Mouse (Mus musculus): ENCODE results near the gene Kcnj6.
"Not testable (repeated sequence)": the region's sequence is repeated elsewhere in the genome, so short reads cannot be mapped to it uniquely, and the experiment has no call there.

The Kcnj6 gene

DNA sequence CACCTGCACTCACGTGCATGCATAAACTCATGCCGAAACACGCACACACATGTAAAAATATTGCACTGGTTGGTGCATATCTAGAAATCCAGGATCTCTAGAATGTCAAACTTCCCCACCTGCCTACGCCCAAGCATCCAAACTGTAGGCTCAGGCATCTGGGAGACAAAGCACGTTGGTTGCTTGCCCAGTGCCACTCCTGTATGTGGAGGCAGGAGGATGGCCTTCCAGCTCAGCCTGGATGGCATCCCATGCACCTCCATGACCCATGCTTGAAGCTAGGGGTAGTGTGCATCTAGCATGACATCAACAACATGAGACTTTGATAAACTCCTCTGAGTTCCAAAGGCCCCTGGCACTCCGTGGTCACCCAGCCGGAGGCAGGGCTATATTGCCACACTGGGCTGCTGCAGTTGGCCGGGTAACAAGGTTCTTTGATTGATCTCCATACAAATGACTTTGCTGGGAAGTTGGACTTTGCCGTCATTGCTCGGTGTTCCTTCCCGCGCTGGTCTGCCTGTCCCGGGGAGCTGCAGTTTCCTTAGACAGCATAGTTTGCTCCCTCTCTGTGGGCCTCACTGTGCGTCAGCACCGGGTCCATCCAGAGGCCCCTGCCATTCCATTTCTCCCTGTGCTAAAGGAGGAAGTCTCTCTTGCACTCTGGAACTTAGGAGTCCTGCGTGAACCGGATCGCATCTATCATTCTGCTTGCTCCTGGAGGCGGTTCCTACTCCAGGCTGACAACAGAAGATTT lies 144.9 kb downstream of the Kcnj6 start:
- DNase-seq (ENCODE audit: low spot score in 2 of 2), result no peak

DNA sequence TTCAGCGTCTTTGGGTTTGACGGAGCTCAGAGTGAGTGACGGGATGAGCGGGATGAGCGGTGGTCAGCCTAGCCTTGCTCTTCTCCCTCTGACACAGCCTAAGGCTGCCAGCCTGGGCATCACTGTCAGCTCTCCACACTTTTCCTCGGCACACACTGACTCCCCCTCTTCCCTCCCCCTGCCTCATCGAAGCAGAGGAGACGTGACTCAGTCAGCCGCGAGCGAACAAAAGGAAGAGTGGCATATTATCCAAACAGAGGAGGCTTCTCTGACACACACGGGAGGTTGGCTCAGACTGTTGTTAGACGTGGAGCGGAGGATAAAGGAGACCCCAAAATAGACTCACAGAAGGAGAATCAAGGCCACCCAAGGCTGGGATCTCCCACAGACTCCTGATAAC lies 147.1 kb downstream of the Kcnj6 start:
- DNase-seq (ENCODE audit: low spot score in 2 of 2), result no peak

DNA sequence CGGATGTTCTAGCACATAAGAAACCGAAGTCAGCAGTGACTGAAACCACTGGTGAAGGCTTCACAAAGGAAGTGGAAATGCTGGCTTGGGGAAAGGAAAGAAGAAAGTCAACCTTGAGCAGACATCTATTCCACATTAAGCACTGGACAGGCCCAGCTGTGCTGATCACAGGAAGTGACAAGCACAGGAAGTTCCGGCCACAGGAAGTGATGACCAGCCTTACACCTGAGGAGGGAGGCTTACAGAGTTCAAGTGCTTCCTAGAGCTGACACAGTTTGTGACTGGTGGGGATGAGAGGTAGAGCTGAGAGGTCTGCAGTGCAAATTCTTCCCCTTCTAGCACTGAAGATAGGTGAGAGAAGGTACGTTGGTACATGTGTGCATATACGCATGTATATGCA lies 151.5 kb downstream of the Kcnj6 start:
- DNase-seq (ENCODE audit: low spot score in 2 of 2), result no peak

DNA sequence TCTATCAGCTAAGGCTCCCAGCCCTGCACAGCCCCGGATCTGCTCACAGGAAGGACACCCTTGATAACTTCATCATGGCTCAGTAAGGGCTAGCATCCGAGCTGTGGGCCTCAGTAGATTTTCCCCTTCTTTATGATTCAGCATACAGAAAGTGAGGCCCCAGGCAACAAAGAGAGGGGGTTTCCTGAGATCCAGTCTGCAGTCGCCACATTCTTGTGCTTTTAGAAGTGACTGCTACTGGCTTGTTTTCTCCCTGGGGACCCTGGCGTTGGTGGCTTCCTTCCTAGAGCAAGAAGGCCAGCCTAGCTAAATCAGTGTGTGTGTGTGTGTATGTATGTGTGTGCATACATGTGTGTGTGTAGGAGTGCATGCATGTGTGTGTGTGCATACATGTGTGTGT lies 152.7 kb downstream of the Kcnj6 start:
- no peak for DNase-seq (ENCODE audit: low spot score in 2 of 2)

- no peak for DNase-seq (ENCODE audit: low spot score in 2 of 2)
Measured at GRCm38 (mm10) chr16:94839398-94839797, 158.1 kb downstream of the Kcnj6 start.

- no peak for DNase-seq (ENCODE audit: low spot score in 2 of 2)
Measured at GRCm38 (mm10) chr16:94837881-94838280, 159.6 kb downstream of the Kcnj6 start.

GRCm38 (mm10) chr16:94834502-94834901 lies 163.0 kb downstream of the Kcnj6 start:
- no peak for DNase-seq (ENCODE audit: low spot score in 2 of 2)

- DNase-seq (ENCODE audit: low spot score in 2 of 2), result no peak
Measured at GRCm38 (mm10) chr16:94828166-94828565, 169.3 kb downstream of the Kcnj6 start.

DNA sequence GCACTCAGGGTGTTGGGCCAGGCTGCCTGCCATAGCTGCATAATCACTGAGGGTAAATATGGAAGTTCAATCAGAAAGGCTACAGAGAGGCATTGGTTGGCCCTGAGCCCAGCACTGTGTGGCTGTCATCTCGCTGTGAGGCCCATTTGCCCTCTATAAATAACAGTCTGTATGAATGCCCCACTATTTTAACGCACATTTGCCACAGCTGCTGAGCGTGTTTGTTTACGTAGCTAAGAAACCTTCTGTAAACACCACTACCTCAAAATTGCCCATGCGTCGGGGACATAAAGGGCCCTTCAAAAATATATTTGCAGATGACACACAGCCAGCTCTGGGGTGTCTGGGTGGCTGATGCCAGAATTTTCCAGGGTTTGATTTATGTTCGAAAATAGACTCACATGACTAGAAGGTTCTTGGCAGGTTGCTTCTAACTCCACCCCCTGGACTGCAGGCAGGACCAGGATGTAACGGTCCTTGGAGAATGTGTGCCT lies 170.4 kb downstream of the Kcnj6 start:
- DNase-seq (ENCODE audit: low spot score in 2 of 2), result peak in 1 of 2 experiments; percentile 21

DNA sequence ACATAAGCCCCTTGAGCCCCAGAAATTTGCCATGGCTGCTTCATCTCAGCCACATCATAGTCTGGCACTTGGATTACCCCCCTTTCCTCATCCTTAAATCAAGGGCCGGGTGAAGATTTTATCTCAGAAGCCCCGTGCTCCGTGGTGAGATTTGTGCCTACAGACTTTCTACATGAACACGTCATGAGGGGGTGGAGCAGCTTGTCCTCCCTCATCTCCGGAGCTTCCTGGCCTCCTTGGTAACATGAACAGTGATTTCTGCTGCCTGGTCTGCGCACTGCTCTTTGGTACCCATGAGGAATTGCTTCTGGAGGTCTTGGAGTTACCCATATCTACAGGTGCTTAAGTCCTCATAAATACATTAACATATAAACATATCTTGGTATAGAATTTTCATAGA lies 172.2 kb downstream of the Kcnj6 start:
- no peak for DNase-seq (ENCODE audit: low spot score in 2 of 2)

- DNase-seq (ENCODE audit: low spot score in 2 of 2), result no peak
Measured at GRCm38 (mm10) chr16:94822611-94823010, 174.9 kb downstream of the Kcnj6 start.

DNA sequence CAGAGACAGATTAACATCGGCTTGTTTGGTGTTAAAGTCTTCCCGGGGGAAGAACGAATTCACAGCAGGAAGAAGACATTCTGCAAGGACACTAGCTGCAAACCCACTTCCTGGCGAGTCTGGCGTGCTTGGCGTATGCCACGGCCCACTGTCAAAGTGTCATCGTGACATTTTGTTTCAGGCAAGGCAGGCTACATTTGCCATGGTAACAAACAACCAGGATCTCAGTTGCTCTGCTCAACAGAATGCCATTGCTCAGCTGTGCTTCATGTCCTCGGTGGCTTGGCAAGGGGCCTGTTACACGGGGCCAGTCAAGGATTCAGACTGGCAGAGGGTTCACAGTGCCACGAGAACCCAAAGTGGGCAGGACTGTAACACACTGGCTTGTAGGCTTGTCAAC lies 175.9 kb downstream of the Kcnj6 start:
- DNase-seq (ENCODE audit: low spot score in 2 of 2), result peak in 1 of 2 experiments; percentile 33

DNA sequence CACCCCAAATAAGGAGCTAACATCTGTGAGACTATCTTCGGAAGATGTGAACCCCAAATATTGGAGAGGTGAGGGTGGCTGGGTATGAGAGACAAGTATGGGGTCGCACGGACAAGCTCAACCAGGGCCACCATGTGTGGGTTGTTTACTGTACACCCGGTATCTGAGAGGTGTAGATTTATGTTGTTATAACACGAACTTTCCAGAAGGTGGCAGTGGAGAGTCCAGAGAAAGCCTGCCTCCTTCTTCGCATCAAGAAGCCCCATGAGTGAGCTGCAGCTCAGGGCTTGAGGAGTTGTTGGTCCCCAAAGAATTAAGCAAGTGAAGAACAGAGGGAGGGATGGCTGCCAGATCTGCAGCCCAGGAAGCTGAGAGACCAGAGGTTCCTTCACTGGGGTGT lies 181.1 kb downstream of the Kcnj6 start:
- peak in 1 of 2 experiments; percentile 29 for DNase-seq (ENCODE audit: low spot score in 2 of 2)

DNA sequence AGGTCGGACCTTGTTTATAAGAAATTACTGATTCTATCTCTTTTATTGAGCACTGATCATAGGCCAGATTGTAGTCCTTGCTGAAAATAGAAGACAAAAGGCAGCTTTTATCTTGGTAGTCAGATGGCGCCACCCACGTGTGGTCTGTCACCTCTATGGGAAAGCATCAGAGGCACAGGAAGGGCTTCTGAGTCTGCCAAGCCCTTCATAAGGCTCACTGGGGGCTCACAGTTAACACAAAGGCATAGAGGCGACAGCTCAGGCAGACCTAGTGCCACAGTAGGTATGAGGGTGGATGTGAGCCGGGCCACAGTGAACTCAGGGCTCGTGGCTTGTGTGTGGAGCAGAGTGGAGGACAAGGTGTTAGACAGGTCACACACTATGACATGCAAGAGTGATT lies 181.6 kb downstream of the Kcnj6 start:
- no peak for DNase-seq (ENCODE audit: low spot score in 2 of 2)

- not testable (repeated sequence) for DNase-seq (ENCODE audit: low spot score in 2 of 2)
Measured at GRCm38 (mm10) chr16:94809286-94809685, 188.2 kb downstream of the Kcnj6 start.

- DNase-seq (ENCODE audit: low spot score in 2 of 2), result no peak
Measured at GRCm38 (mm10) chr16:94798241-94798640, 199.3 kb downstream of the Kcnj6 start.

- no peak for DNase-seq (ENCODE audit: low spot score in 2 of 2)
Measured at GRCm38 (mm10) chr16:94797366-94797765, 200.1 kb downstream of the Kcnj6 start.

DNA sequence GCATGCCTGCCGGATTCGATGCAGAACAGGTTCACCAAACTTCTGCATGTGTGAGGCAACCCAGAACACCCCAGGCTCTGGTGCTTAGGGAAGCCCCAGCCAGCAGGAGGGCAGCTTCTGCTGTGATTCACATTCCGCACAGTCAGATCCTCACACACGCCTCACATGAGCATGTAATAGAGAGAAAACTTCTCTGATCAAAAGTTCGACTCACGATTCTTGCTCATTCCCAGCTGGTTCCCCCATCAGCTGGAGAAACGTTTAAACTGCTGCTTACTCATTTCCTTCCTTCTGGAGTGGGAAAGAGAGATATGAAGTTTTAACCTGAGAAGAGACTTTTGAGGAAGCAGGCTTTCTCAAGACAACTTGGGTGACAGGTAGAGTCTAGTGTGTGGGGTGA lies 204.5 kb downstream of the Kcnj6 start:
- DNase-seq (ENCODE audit: low spot score in 2 of 2), result no peak

GRCm38 (mm10) chr16:94789958-94790357 lies 207.5 kb downstream of the Kcnj6 start:
- DNase-seq (ENCODE audit: low spot score in 2 of 2), result no peak

DNA sequence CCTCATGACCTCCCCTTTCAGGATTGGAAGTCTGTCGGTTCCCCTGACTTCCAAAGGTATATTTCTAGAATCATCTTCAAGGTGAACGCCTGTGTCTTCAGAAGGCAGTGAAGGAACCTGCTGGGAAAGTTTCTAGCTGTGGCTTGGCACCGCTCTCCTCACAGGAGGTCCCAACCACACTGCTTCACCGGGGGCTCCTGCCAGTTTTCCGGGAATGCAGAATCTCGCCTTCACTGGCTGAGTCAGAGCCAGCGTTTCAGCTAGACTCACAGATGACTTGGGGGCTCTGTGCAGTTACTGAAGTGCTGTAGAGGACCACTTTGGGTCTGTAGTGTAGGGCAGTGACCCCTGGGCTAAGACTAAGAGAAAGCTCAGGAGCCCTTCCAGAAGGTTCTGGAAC lies 208.8 kb downstream of the Kcnj6 start:
- no peak for DNase-seq (ENCODE audit: low spot score in 2 of 2)

DNA sequence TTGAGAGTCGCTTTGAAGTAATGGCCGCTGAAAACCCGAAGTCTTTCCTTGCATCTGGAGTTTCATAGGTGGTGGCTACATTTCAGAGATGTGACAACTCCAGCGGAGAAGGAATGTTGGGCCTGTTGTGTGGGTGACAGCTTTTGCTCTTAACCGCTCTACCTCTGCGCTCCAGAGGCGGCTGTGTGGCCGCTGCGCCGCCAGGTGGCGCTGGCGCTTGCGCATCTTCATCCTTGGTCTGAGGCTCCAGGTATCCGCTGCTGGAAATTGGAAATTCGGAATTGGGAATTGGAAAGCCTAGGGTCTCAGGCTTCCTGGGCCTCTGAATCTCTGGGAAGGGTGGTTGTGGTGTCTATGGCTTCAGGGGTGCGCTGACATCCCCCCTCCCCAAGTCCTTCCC lies 209.3 kb downstream of the Kcnj6 start:
- DNase-seq (ENCODE audit: low spot score in 2 of 2), result peak; percentile 40 to 77

GRCm38 (mm10) chr16:94785873-94786272 lies 211.6 kb downstream of the Kcnj6 start:
- no peak for DNase-seq (ENCODE audit: low spot score in 2 of 2)

DNA sequence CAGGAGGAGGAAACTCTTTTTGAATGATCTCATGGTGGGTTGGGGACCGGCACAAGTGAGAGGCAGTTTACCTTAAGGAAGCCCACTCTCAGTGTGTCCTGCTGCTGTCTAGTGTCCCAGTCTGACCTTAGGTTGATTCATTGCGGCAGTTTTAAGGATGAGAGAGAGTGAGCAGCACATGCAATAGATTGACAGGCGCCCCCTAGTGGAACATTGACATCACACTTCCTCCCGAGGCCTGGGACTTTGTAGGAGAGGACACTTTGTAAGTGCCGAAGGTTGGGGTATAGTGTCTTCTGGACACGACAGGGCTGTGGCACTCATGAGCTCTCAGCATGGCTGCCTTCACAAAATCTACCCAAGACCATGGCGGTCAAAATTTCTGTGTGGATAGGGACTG lies 213.8 kb downstream of the Kcnj6 start:
- DNase-seq (ENCODE audit: low spot score in 2 of 2), result no peak

Data from frontal cortex, postnatal 14 days (tissue).